In genomic region chr11:80376651-80377050, GRCm38 (mm10) we compare ENCODE assay signal across 12 mouse cellular contexts. TPM values are rescaled to one million over a fixed set of nuclear protein-coding genes. Genes with fewer than 3 reads are reported as not detected.
DNase-seq lines count a peak whose midpoint lies in the region; ATAC-seq and TF ChIP-seq lines count a peak whose summit lies in the region.
"Had no signal": no experiment of that assay in that cellular context is flagged by ENCODE, and none has a peak within 500 bp of the region (broad histone marks: within the 10 kb centered on the region; RNA-seq: fewer than 3 reads in every experiment).

No protein-coding gene starts in this region.

- no peak overlapping the region for H3K9ac ChIP-seq in liver, embryonic 15.5 days

- peak; percentile 27 for DNase-seq in cerebellum, adult 9-10 months
- DNase-seq in cerebellum, adult 18-20 months, result no peak
- peak; percentile 29 for DNase-seq in thymus, adult 2 months
- DNase-seq in thymus, adult 18-20 months, result no peak
- no peak for DNase-seq in right cerebral cortex, postnatal 14 days
- DNase-seq in kidney, adult 8-10 months, result no peak
- no peak for DNase-seq in B cell, adult 2 months
- DNase-seq: adrenal gland, adult 2 months; cerebellum, adult 9-11 months; kidney, postnatal 25 days; lung, adult 2 months had no signal

- H3K4me1 ChIP-seq in thymus, adult 2 months (replicated peaks; ENCODE audit: control insufficient read depth, insufficient read depth, low read length), result no peaks in the 10 kb centered on the region
- H3K4me1 ChIP-seq in liver, embryonic 15.5 days (replicated peaks), result peaks cover 25% of the 10 kb centered on the region

- TF ChIP-seq CTCF in thymus, adult 2 months (IDR thresholded peaks at IDR 0.05; ENCODE audit: borderline replicate concordance, control insufficient read depth, extremely low read depth, insufficient read depth, low read length, poor library complexity), result no peak

- no peak overlapping the region for H3K27ac ChIP-seq in thymus, adult 2 months (ENCODE audit: control insufficient read depth, insufficient read depth, low read length)
- H3K27ac ChIP-seq in liver, embryonic 15.5 days (replicated peaks), result no peak overlapping the region

- H3K36me3 ChIP-seq in thymus, adult 2 months (ENCODE audit: control insufficient read depth, insufficient read depth, low read length), result peaks cover 8% of the 10 kb centered on the region; the same call in 1 of the 2 replicates
- H3K36me3 ChIP-seq in liver, embryonic 15.5 days (replicated peaks), result peaks cover 20% of the 10 kb centered on the region

- no peaks in the 10 kb centered on the region for H3K9me3 ChIP-seq in liver, embryonic 15.5 days (replicated peaks)

- 59% methylated on average over 4 of the region's 4 CpGs for WGBS in thymus, adult 2 months
- 42% methylated on average over 4 of the region's 4 CpGs for WGBS in liver, embryonic 15.5 days (ENCODE audit: insufficient replicate concordance)

- H3K27me3 ChIP-seq in thymus, adult 2 months (ENCODE audit: control insufficient read depth, insufficient read depth, low read length), result no peaks in the 10 kb centered on the region
- H3K27me3 ChIP-seq in liver, embryonic 15.5 days, result no peaks in the 10 kb centered on the region

- H3K4me3 ChIP-seq in thymus, adult 2 months (ENCODE audit: control insufficient read depth, insufficient read depth, low read length), result no peak overlapping the region
- H3K4me3 ChIP-seq in liver, embryonic 15.5 days (replicated peaks), result peak overlapping the region; percentile 79; the same call in 1 of the 2 replicates

- no peak for ATAC-seq in liver, embryonic 15.5 days (ENCODE audit: insufficient read depth)

- H3K4me2 ChIP-seq in liver, embryonic 15.5 days, result peak overlapping the region; percentile 93

- no peak for TF ChIP-seq POLR2A in thymus, adult 2 months (IDR thresholded peaks at IDR 0.05; ENCODE audit: control insufficient read depth, extremely low read depth, insufficient read depth, low read length, poor library complexity)

RNA-seq across cellular contexts. Expression of gene 5730455P16Rik, which starts 1.2 kb away (rescaled TPM):
- 5.4 and 8.6 TPM in 2 replicates for polyA plus RNA-seq in thymus, adult 2 months (2012; rRNA removed)
- polyA plus RNA-seq in liver, embryonic 15.5 days (2015; fragmentation: Nextera tagmentation; extraction: Ambion mirVana), result 4.8 and 5.4 TPM in 2 replicates

RNA-seq across cellular contexts. Expression of gene Zfp207, which starts 6.4 kb away (rescaled TPM):
- 243 and 267 TPM in 2 replicates for polyA plus RNA-seq in thymus, adult 2 months (2012; rRNA removed)
- 86.7 and 88.1 TPM in 2 replicates for polyA plus RNA-seq in liver, embryonic 15.5 days (2015; fragmentation: Nextera tagmentation; extraction: Ambion mirVana)

RNA-seq across cellular contexts. Expression of gene Psmd11, which starts 51.8 kb away (rescaled TPM):
- polyA plus RNA-seq in thymus, adult 2 months (2012; rRNA removed), result 71.7 and 78.4 TPM in 2 replicates
- 156 and 160 TPM in 2 replicates for polyA plus RNA-seq in liver, embryonic 15.5 days (2015; fragmentation: Nextera tagmentation; extraction: Ambion mirVana)

Comparison
In these comparisons a context has a peak if more than half of its experiments do, and no peak if none do; other contexts are left out.
1. DNase-seq: peak in cerebellum, adult 9-10 months (single experiment) and thymus, adult 2 months (single experiment); none in cerebellum, adult 18-20 months (0 of 2), thymus, adult 18-20 months (0 of 2), right cerebral cortex, postnatal 14 days (single experiment), kidney, adult 8-10 months (0 of 2) and B cell, adult 2 months (0 of 2).